Mouse (Mus musculus) ovary, postnatal 36 days (tissue): ENCODE results near the gene Gm9837.

Experiments
- DNase-seq: peaks from one replicate; pipeline ENCODE4 v3.0.0; 2022; ENCODE audit warnings: low spot score, mixed read lengths

The Gm9837 gene

DNA sequence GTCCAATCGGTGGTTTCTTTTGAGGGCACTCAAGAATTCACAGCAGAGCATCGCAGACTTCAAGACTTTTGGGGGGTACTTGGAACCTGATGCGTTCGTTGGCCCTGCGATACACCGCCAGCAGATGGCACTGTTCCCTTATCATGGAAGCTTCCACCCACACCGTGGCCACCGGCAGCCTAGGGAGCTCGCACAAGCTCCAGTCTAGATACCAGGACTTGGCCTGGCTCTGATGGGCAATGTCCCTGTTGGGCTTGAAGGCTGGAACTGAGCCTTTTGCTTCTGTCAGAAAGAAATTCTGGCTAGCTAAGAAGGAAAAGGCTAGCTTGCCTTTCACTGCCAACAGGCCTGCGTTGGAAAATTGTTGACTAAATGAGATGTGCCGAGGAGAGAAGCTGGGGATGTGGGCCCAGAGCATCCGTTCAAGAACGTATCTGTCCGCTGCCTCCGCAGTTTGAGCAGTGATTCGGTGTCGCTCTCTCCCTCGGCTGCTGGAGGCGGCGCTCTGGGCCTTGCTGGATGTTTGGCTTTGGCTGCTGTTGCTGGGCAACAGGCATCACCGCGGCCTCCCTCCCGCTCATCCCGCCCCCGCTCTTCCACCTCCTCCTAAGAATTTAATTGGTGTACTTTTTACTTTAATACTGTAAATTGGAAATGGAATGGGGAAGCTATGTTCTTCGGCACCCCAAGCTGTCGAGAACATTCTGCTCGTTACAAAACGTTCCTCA lies at the start of gene Gm9837:
Gm9837 (minus strand) TSS at position 512 of the 728 bp plus-strand sequence.
- DNase-seq, result peak; percentile 85

DNA sequence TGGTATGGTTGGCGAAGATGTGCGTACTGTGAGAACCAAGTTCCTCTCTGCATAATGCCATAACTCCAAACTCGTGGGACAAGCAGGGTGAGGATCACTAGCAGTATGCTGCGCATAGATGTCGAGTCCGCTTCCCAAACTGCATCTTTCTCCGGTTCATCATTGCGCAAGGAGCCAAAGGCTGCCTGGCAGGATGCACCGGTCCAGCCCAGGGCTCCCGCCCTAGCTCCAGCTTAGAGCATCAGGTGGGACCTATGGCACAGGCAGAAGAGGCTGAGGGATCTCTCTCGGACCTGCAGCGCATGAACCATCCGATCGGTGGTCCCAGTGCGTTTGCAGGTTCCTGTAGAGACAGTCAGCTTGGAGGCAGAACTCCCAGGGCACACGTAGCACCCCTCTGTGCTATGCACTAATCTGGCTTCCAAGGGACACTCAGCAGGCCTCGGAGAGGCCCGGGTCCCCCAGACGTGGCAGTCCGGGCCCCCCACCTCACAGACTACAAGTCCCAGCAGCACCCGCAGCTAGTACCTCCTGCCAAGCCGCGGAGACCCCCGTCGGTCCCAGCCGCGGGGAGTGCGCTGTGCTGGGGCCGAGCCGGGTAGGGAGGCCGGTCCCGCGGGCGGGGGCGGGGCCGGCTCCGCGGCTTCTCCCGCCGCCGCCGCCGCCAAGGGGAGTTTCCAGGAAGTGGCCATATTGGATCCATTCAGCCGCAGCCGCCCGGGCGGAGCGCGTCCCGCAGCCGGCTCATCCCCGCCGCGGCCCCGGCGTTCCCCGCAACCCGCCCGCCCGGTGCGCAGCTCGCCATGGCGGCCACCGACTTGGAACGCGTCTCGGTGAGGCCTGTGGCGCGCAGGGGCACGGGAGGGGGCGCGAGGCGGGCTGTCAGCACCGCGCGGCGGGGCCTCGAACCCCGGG lies 49.2 kb upstream of the Gm9837 start, which contains the start of gene Sept8:
Sept8 (plus strand) TSS at position 51 of the 915 bp plus-strand sequence.
- DNase-seq, result peak; percentile 69

DNA sequence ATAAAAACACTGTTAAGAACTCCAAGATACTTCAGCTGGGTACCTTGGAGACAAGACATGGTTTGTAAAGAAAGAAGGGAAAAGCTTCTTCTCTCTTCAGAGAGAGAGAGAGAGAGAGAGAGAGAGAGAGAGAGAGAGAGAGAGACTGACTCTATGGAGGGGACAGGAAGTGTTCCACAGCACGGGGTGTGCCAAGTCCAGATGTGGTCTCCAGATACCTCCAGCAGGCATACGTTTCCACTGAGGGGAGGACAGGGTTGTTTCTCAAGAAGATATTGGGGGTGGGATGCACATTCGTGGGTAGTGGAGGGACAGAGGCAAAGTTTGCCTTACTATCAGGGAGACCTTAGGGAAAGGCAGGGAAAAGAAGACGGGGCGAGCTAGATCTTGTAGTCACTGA lies 48.5 kb upstream of the Gm9837 start:
- no peak for DNase-seq

DNA sequence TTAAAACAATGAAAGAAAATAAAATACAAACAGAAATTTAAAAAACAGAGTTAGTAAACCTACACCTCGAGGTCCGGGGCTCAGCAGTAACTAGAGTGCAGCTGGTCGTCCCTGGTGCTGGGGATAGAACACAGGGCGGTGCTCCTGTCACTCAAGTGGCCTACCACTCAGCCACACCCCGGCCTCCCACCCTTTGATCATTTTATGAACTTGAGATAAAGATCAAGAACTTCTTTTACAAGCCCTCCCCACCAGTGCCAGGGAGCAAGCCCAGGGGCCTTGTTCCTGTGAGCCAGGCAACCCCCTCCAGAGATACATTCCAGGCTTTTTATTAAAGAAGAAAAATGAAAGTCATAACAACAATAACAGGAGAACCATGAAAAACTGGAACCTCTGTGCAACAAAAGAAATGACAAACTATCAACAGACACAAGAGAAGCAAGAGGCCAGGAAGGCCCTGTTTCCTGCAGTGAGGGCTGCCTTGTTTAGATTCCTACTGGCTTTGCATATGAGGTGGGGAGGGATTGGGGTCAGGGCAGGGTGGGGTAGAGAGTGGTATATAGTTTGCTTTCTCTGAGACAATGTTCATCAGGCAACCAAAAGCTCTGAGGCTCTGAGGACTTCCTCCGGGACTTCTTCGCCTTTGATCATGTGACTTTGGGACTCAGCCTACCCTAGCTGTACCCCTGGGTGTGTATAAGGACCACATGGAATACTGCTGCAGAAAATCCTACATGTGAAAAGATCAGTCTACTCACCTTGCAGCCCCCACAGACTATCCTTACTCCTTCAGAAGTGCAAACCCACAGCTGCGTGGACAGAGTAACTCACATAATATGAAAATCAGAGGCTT lies 46.7 kb upstream of the Gm9837 start:
- DNase-seq, result no peak

DNA sequence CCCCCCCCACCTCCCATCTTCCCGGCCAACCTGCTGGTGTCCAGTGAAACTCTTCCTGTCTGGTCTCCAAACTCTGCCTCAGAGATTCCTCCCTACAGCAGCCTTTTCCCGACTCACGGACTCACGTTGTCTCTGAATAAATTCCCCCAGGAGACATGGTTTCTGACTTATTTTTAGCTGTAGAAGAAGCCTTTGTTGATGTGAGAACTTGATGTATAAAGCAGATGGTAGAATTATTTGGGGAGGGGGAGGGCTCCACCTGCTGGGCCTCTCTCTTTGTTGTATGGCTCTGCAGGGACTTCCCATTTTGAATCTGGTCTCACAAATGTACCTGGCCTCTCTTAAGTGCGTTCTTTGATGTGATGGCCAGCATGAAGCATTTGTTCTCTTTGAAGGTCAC lies 40.1 kb upstream of the Gm9837 start:
- DNase-seq, result no peak

DNA sequence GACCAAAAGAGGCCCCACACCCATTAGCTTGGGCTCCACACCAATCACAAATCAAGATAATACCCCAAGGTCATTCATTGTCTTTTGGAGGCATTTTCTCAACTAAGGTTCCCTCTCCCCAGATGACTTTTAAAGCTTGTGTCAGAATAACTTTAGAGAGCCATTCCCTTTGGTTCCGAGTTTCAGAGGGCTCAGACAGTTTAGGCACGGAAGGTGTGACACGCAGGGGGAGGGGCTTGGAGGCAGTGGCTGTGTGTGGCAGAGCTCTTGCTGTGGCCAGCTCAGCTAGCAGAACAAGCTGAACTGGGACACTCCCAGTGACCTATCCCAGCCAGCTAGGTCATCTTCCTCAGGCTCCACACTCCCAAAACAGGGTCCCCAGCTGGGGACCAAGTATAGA lies 38.3 kb upstream of the Gm9837 start:
- no peak for DNase-seq

DNA sequence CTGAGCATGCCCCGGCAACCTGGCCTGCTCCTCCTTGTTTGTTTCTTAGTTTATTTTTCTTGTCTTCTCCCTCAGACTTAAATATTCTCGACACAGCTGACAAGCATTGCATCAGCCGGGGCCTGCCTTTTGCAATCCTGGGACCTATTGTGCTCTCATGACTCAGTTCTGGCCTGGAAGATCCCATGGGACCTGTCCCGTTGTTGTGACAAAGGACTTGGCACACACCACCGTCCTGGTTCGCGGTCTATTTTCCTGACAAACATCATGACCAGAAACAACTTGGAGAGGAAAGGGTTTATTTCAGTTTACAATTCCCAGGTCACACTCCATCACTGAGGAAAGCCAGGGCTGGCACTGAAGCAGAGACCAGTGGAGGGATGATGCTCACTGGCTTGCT lies 37.9 kb upstream of the Gm9837 start:
- DNase-seq, result peak; percentile 34

DNA sequence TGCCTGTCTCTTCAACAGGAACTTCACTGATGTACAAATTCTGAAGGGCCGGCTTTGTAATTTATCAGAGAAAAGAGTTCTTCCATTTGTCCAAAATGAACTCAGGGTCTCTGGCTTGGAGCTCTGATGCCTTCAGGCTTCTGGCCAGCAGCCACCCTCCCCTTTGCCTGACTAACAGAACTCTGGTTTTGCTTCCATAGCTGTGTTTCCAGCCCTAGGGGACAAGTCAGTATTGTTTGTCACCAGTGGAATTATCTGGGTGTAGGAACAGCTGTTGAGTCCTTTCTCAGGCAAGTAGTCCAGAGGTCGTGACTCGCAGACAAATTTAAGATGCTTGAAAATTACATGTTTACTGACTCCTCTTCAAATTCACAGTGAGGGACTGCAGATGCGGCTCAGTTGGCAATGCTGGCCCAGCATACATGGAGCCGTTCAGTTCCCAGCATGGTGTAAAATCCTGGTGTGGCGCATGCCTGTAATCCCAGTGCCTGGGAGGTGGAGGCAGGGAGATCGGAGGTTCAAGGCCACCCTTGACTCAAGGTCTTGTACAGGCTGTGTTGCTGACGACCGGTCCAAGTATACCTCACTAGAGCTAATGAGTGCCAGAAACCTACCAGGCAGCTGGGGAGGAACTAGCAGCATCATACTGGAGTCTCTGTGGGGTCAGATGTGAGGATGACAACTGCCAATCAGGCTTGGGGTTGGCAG lies 37.0 kb upstream of the Gm9837 start:
- no peak for DNase-seq

DNA sequence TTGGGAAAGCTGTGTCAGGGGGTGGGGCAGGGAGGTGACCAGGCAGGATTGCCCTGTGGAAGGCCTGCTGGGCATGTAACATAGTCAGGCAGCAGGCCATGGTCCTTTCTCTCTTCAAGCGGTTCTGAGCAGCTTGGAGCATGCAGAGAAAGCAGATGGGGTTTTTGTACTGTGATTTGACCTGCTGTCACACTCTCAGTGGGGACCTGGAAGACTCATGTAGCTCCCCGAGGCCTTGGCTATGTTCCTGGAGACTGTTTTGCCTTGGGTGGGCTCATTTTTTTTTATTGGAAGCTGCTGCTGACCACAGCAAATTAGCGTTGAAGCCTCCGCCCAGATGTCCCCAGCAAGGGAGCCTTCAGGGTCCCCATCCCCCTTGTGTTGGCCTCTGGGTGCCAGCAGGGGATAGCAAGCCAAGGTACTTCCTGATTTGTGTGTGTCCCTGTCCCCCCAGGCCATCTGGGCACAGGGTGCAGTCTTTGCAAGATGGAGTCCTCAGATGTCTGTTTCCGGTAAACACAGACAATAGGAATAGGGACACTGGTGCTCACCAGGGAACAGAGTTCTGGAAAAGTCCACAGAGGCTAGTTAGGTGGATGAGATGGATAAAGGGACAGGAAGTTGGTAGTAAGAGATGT lies 34.9 kb upstream of the Gm9837 start:
- DNase-seq, result no peak

DNA sequence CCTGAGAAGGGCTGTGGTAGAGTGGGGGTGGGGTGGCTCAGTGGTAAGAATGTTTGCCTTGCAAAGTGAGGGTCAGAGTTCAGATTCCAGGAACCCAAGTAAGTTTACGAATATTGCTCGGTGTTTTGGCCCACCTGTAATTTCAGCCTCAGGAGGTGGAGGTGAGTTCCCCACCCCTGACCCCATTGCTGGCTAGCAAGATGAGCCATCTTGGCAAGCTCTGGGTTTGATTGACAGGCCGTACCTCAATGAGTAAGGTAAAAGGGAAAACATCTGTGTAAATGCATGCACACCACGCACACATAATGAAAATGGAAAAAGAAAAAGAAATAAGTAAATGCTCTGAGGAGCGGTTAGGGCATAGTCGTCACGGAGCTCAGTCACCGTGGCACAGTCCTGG lies 34.1 kb upstream of the Gm9837 start:
- DNase-seq, result no peak

DNA sequence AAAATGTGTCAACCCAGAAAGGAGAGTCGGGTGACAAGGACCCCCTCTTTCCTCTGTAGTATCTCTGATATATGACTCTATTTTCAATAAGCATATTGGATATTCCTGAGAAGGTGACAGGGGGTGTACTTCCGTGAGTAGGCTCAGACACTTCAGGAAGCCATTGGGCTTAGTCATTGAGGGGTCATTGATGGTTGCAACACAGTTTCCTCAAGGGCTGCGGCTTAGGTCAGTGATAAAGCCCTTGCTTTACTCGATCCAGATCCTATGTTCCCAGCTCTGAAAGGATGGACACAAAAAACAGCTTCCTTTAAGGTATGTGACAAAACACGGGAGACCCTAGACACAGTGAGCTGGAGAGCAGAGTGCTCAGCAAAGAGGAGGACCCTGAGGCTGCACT lies 33.5 kb upstream of the Gm9837 start:
- no peak for DNase-seq

DNA sequence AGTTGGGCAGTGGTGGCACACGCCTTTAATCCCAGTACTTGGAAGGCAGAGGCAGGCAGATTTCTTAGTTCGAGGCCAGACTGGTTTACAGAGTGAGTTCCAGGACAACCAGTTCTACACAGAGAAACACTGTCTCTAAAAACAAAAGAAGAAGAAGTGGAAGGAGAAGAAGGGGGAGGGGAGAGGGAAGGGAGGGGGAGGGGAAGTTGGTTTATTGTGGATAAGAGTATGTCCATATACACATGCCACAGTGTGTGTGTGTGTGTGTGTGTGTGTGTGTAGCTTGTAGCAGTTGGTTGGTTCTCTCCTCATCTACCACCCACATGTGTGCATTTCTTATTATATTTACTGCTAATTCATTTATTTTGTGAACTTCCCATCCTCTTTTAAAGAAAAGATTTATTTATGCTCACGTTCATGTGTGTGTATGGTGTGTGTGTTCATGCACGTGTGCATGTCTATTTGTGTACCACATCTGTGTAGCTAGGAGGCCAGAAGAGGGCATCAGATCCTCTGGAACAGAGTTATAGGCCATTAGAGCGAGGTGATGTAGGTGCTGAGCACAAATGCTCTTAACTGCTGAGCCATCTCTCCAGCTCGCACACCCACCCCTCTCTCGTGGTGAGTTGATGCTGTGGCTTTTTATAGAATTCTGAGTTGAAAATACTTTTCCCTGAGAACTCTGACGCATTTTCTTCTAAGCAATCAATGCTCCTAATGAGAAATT lies 31.9 kb upstream of the Gm9837 start:
- no peak for DNase-seq

DNA sequence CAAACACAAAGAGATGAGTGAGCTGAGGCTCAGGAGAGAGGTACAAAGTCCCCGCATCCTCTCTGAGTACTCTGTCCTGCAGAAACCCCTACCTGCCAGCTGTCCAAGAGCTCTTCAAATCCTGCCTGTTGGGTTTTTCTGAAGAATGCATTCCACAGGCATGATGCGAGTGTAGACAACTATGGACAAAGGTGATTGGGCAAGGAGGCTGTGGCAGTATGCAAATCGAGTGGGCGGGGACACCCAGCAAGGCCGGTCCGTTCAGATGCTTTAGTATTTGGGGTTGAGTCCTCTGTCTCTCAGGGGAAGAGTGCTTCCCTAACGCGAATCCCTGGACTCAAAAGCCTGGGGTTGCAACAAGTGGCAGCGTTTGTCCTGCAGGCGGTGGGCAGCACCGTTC lies 30.3 kb upstream of the Gm9837 start:
- DNase-seq, result no peak

DNA sequence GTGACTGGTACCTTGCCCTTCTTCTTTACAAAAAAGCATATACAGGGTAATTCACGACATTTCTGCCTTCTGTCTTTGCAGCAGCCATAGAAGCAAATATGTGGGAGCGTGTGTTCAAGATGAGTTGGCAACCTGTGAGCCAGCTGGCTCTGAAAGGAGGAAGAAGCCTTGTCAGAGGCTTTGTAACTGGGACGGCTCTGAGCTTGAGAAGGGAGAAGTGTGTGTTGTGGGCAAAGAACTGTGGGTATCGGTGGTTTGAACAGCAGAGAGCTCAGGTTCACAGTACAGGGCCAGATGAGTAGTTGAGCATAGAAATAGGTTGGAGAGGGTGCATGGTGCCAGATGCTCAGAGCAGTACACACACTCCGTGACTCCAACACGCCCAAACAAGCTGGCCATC lies 26.7 kb upstream of the Gm9837 start:
- no peak for DNase-seq

DNA sequence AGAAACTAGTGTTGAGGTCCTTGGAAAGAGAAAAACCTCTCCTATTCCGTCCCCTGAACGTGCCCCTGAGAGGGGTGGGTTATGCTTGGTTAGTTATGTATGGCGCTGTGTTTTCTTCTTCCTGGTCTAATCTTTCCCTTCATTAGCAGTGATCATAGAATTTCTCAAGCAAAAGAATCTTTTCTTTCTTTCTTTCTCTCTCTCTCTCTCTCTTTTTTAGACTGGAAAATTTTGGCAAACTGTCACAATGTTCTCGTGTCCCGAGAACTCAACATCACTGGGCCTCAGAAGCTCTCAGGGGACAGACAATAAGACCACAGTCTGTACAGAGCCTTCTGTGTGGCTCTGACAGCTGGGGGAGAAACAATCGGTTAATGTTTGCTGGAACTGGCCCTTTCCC lies 25.1 kb upstream of the Gm9837 start:
- no peak for DNase-seq

DNA sequence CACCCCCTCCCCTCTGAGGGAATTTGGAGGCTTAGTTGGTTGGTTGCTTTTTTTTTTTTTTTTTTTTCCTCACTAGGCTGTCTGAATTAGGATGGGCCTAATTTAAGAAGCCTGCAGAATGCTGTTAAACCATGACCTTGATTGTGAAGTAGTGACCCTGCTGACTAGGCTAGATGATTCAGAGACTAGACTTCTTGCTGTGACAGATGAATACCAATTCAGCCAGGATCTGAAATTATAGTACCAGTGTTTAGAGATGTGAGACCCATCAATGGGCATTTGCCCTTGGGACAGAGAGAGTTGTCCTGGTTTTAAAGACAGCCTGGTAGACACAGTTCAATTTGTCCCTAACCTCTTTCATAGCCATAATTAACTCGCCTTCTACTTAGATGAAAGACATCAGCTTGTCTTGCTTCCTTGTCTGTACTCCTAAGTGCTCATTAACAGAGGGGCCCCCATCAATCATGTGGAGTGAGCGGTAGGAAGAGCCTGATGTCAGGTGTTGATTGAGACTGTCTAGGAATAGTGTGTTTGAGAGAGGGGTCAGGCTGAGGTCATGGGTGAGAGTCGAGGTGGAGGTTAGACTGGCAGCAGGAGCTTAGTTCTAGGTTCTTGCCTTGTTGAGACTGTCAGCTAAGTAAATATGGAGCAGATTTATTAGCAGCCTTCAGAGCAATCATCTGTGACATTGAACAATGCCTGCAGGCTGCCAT lies 23.1 kb upstream of the Gm9837 start:
- no peak for DNase-seq

DNA sequence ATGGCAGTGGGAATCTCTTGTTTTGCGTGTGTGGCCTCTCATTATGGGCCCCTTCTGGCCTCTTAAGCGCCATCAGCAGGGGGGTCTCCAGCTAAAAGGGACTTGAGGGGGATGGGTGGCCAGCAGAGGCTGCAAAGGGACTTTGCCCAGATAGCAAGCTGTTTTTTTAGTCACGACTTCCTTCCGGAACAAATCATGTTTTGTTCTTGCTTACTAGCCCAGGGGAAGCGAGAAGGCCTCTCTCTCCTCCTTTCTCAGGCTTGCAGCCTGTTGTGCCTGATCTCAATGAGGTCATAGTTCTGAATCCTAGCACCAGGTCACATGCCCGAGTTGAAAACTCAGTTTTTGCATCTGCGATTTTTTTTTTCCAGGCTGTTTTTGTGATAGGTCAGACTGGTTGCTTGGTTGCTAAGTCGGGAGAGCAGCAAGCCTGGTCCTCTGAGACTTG lies 21.7 kb upstream of the Gm9837 start:
- no peak for DNase-seq

DNA sequence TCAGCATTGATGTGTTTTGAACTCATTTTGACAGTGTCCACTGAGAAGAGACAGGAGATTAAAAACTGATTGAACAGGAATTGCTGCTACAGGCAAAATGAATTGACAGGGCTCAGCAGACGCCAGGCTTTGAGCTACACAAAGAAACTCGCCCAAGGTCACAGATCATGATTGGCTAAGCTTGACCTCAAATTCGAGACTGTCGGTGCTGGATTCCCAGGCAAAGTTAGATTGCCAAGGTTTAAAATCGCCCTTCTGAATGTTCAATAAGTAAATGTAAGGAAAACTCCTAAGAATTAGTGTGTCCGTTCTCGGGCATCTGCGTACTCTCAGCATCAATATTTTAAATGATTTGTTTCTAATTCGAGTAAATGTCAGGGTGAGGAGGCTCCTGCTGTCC lies 19.1 kb upstream of the Gm9837 start:
- no peak for DNase-seq

DNA sequence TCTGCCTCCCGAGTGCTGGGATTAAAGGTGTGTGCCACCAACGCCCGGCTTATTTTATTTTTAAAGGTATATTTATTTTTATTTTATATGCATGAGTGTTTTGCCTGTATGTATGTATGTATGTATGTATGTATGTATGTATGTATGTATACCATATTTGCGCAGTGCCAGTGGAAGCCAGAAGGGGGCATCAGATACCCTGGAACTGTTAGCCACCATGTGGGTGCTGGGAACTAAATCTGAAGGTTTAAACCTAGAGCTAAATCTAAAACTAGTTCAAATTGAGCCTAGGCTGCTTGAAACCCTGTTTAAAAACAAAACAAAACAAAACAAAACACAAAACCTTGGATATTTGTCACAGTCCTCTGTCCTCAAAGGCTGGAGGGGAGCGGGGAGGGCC lies 18.7 kb upstream of the Gm9837 start:
- DNase-seq, result no peak
